Mouse (Mus musculus): ENCODE measurements around the gene Gypa.

GRCm38 (mm10) chr8:80551303-80551702 lies 57.7 kb downstream of the Gypa start:
- no peak for TF ChIP-seq CTCF (conservative IDR thresholded peaks at IDR 0.05; ENCODE audit: low read length)
- TF ChIP-seq NANOG (IDR thresholded peaks at IDR 0.05; ENCODE audit: borderline replicate concordance, low read length) = no peak

Measured in E14TG2a.4 (cell line).